Mouse (Mus musculus) heart, postnatal 0 days (tissue): ENCODE results near the gene Srprb. TPM values are rescaled to one million over a fixed set of nuclear protein-coding genes. Genes with fewer than 3 reads are reported as not detected.

Source experiments
- ATAC-seq: fragments of 200-750 bp; cut with Nextera tagmentation; 2 replicates; pipeline ENCODE4 v1.8.0; 2017; ENCODE audit warnings: low read depth, moderate number of reproducible peaks, moderate library complexity; ENCODE audit not compliant: insufficient read depth
- DNase-seq: peaks from one replicate; pipeline ENCODE4 v3.0.0-alpha.2; 2016; ENCODE audit warnings: low spot score
- H3K27ac ChIP-seq: fragments of 300-500 bp; sonication (generic); 2 replicates; pipeline ENCODE4 v1.5.1; 2014; ENCODE audit warnings: low read depth, mild to moderate bottlenecking
- H3K27me3 ChIP-seq: fragments of 300-500 bp; sonication (generic); 2 replicates; pipeline ENCODE4 v1.6.1; 2014; ENCODE audit warnings: low read length, mixed read lengths; ENCODE audit not compliant: control insufficient read depth, insufficient read depth
- H3K36me3 ChIP-seq: fragments of 300-500 bp; sonication (generic); replicated peaks from 2 replicates; pipeline ENCODE4 v1.6.1; 2014; ENCODE audit warnings: low read length, mixed read lengths; ENCODE audit not compliant: control insufficient read depth, insufficient read depth
- H3K4me1 ChIP-seq: fragments of 300-500 bp; sonication (generic); 2 replicates; pipeline ENCODE4 v1.6.1; 2014; ENCODE audit warnings: antibody characterized with exemption; ENCODE audit not compliant: control insufficient read depth, insufficient read depth
- H3K4me2 ChIP-seq: fragments of 300-500 bp; sonication (generic); 2 replicates; pipeline ENCODE4 v1.6.1; 2014; ENCODE audit warnings: low read depth, mild to moderate bottlenecking, low read length, moderate library complexity
- H3K4me3 ChIP-seq: fragments of 300-500 bp; sonication (generic); 2 replicates; pipeline ENCODE4 v1.5.1; 2014; ENCODE audit warnings: low read depth, low read length
- H3K9ac ChIP-seq: fragments of 300-500 bp; sonication (generic); replicated peaks from 2 replicates; pipeline ENCODE4 v1.6.1; 2014; ENCODE audit warnings: low read depth, low read length, mixed read lengths
- H3K9me3 ChIP-seq: fragments of 300-500 bp; sonication (generic); replicated peaks from 2 replicates; pipeline ENCODE4 v1.6.1; 2016; ENCODE audit warnings: low read length; ENCODE audit not compliant: control insufficient read depth
- CTCF ChIP-seq: IDR thresholded peaks from 2 replicates; pipeline ENCODE4 v1.5.1; 2016; ENCODE audit warnings: antibody characterized with exemption, control low read depth, low read depth
- EP300 ChIP-seq: IDR thresholded peaks from 2 replicates; pipeline ENCODE4 v1.6.1; 2016; ENCODE audit warnings: antibody characterized with exemption, low read depth
- WGBS: fragments of 180-500 bp; shearing (Covaris S2); extraction: QIAGEN DNeasy Blood & Tissue Kit; methylation state at CpG from one replicate; pipeline ENCODE4 v1.1.7; 2014; 5-methylcytosine and 5-hydroxymethylcytosine counted together
- polyA plus RNA-seq: library from polyadenylated mRNA; unstranded; fragments of >200 nt; fragmentation: Nextera tagmentation; extraction: Ambion mirVana; gene quantifications from 2 replicates; pipeline ENCODE4 v1.2.1, GENCODE M21; 2015
- total RNA-seq: library from RNA; depleted of rRNA; stranded (reverse); fragments of >200 nt; gene quantifications from 2 replicates; pipeline ENCODE4 v1.2.3, GENCODE M21; 2014; ENCODE audit warnings: low replicate concordance

Srprb gene
- total and polyA plus RNA-seq, 2 experiments from 2014 or later: 29.4 to 35.6 TPM

DNA sequence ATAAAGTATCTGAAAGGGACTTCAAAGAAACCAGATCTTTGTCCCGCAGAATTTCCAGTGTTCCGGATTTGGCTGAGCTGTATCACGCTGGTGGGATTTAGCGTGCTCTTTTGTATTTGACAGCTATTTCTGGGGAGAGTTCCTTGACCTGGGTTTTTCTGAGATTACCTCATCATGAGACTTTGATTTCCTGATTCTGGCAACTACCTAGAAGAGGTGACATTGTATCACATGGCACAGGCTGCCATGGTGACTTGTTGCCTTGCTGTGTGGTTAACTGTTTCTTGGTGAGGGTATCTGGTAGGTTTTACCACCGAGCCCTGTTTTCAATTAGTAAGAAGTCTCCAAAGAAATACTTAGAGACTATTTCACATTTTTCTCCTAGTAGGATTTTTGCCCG is 37.5 kb upstream of the Srprb start:
- no peaks in the 10 kb centered on the region for H3K4me1 ChIP-seq

GRCm38 (mm10) chr9:103234565-103235165 is 32.7 kb upstream of the Srprb start:
- H3K36me3 ChIP-seq: no peaks in the 10 kb centered on the region
- no peak overlapping the region for H3K9ac ChIP-seq
- no peak for TF ChIP-seq EP300
- TF ChIP-seq CTCF: no peak
- DNase-seq (no peak), ATAC-seq (no peak)
- no peaks in the 10 kb centered on the region for H3K27me3 ChIP-seq
- H3K9me3 ChIP-seq: no peaks in the 10 kb centered on the region
- H3K4me1 ChIP-seq: no peaks in the 10 kb centered on the region
- H3K4me3 ChIP-seq: no peak overlapping the region
- H3K4me2 ChIP-seq: no peak overlapping the region
- 67% methylated on average over 7 of the region's 7 CpGs for WGBS
- H3K27ac ChIP-seq: no peak overlapping the region

More for the DNA sequence above, 37.5 kb upstream of the Srprb start:
- Histone ChIP-seq H3K4me2 (no peak overlapping the region), H3K9ac (no peak overlapping the region), H3K27ac (no peak overlapping the region), H3K36me3 (no peaks in the 10 kb centered on the region), H3K27me3 (no peaks in the 10 kb centered on the region), H3K4me3 (no peak overlapping the region), H3K9me3 (no peaks in the 10 kb centered on the region)
- TF ChIP-seq EP300: no peak
- no peak for TF ChIP-seq CTCF
- WGBS: 83% methylated on average over 6 of the region's 6 CpGs
- ATAC-seq: no peak
- no peak for DNase-seq

GRCm38 (mm10) chr9:103234059-103234458 is 32.1 kb upstream of the Srprb start:
- Histone ChIP-seq H3K4me2 (no peak overlapping the region), H3K27me3 (no peaks in the 10 kb centered on the region), H3K9ac (no peak overlapping the region), H3K9me3 (no peaks in the 10 kb centered on the region), H3K4me1 (no peaks in the 10 kb centered on the region), H3K36me3 (no peaks in the 10 kb centered on the region), H3K27ac (no peak overlapping the region), H3K4me3 (no peak overlapping the region)
- 51% methylated on average over 7 of the region's 7 CpGs for WGBS
- TF ChIP-seq EP300 (no peak), CTCF (no peak)
- DNase-seq: no peak
- ATAC-seq: no peak

GRCm38 (mm10) chr9:103233006-103233395 is 31.1 kb upstream of the Srprb start:
- WGBS: 53% methylated on average over 7 of the region's 7 CpGs
- no peaks in the 10 kb centered on the region for H3K9me3 ChIP-seq
- no peak overlapping the region for H3K9ac ChIP-seq
- no peak overlapping the region for H3K4me2 ChIP-seq
- no peaks in the 10 kb centered on the region for H3K36me3 ChIP-seq
- H3K4me3 ChIP-seq: no peak overlapping the region
- no peak overlapping the region for H3K27ac ChIP-seq
- H3K27me3 ChIP-seq: no peaks in the 10 kb centered on the region; the same call in 1 of the 2 replicates
- DNase-seq (no peak), ATAC-seq (no peak)
- H3K4me1 ChIP-seq: no peaks in the 10 kb centered on the region
- TF ChIP-seq EP300 (no peak), CTCF (no peak)

GRCm38 (mm10) chr9:103232232-103233005 is 30.5 kb upstream of the Srprb start:
- H3K9me3 ChIP-seq: no peaks in the 10 kb centered on the region
- H3K36me3 ChIP-seq: no peaks in the 10 kb centered on the region
- no peak overlapping the region for H3K9ac ChIP-seq
- no peak overlapping the region for H3K4me2 ChIP-seq
- no peak overlapping the region for H3K27ac ChIP-seq
- no peak for ATAC-seq
- no peaks in the 10 kb centered on the region; the same call in 1 of the 2 replicates for H3K27me3 ChIP-seq
- no peak overlapping the region for H3K4me3 ChIP-seq
- TF ChIP-seq EP300 (no peak), CTCF (no peak)
- H3K4me1 ChIP-seq: no peaks in the 10 kb centered on the region
- DNase-seq: no peak
- WGBS: 80% methylated on average over 7 of the region's 7 CpGs
